14 mouse cellular contexts compared by ENCODE assay signal in genomic region chr1:72813089-72813638, GRCm38 (mm10). TPM values are rescaled to one million over a fixed set of nuclear protein-coding genes. Genes with fewer than 3 reads are reported as not detected.
DNase-seq lines count a peak whose midpoint lies in the region; ATAC-seq and TF ChIP-seq lines count a peak whose summit lies in the region.
"Had no signal": no experiment of that assay in that cellular context is flagged by ENCODE, and none has a peak within 500 bp of the region (broad histone marks: within the 10 kb centered on the region; RNA-seq: fewer than 3 reads in every experiment).

No protein-coding gene starts in this region.

- no peak overlapping the region for H3K4me3 ChIP-seq in lung, embryonic 14.5 days (ENCODE audit: low read depth, low read length)
- H3K4me3 ChIP-seq in lung, adult 2 months (replicated peaks; ENCODE audit: extremely low read depth, low read depth, low read length), result no peak overlapping the region
- H3K4me3 ChIP-seq in forebrain, embryonic 14.5 days (ENCODE audit: low read depth, low read length), result no peak overlapping the region
- H3K4me3 ChIP-seq in limb, embryonic 10.5 days, result no peak overlapping the region
- H3K4me3 ChIP-seq in stomach, embryonic 14.5 days (ENCODE audit: low read depth, low read length), result no peak overlapping the region
- H3K4me3 ChIP-seq: embryonic facial prominence, embryonic 15.5 days had no signal

- H3K27ac ChIP-seq in lung, embryonic 14.5 days (ENCODE audit: low read depth), result peak overlapping the region; percentile 59; the same call in 1 of the 2 replicates
- H3K27ac ChIP-seq in forebrain, embryonic 14.5 days (ENCODE audit: low read depth, low read length), result peak overlapping the region; percentile 46
- peak overlapping the region; percentile 50 for H3K27ac ChIP-seq in limb, embryonic 10.5 days
- H3K27ac ChIP-seq in stomach, embryonic 14.5 days (ENCODE audit: low read length), result peak overlapping the region; percentile 63; the same call in 1 of the 2 replicates
- H3K27ac ChIP-seq: embryonic facial prominence, embryonic 15.5 days had no signal

- DNase-seq in lung, embryonic 14.5 days, result no peak
- no peak for DNase-seq in lung, adult 2 months
- no peak for DNase-seq in forebrain, embryonic 14.5 days (ENCODE audit: low spot score)
- no peak for DNase-seq in limb, embryonic 10.5 days (ENCODE audit: low spot score)
- DNase-seq: gastrocnemius, postnatal 14 days; liver; spleen, adult 18-20 months; thymus, adult 2 months had no signal

- H3K27me3 ChIP-seq in lung, embryonic 14.5 days (ENCODE audit: insufficient read depth, low read length), result no peaks in the 10 kb centered on the region
- no peaks in the 10 kb centered on the region for H3K27me3 ChIP-seq in forebrain, embryonic 14.5 days (replicated peaks; ENCODE audit: control insufficient read depth, insufficient read depth, low read length)
- H3K27me3 ChIP-seq in limb, embryonic 10.5 days (ENCODE audit: low read depth, poor library complexity, severe bottlenecking), result no peaks in the 10 kb centered on the region
- no peaks in the 10 kb centered on the region for H3K27me3 ChIP-seq in stomach, embryonic 14.5 days (ENCODE audit: control insufficient read depth, insufficient read depth, low read length)
- H3K27me3 ChIP-seq: embryonic facial prominence, embryonic 15.5 days had no signal

- 39% methylated on average over 5 of the region's 5 CpGs for WGBS in lung, embryonic 14.5 days
- WGBS in lung, adult 2 months, result 66% methylated on average over 5 of the region's 5 CpGs
- WGBS in forebrain, embryonic 14.5 days, result 21% methylated on average over 5 of the region's 5 CpGs
- 41% methylated on average over 5 of the region's 5 CpGs for WGBS in limb, embryonic 10.5 days
- WGBS in stomach, embryonic 14.5 days, result 42% methylated on average over 5 of the region's 5 CpGs

- no peaks in the 10 kb centered on the region for H3K9me3 ChIP-seq in lung, embryonic 14.5 days (ENCODE audit: low read depth, low read length)
- H3K9me3 ChIP-seq in forebrain, embryonic 14.5 days (replicated peaks; ENCODE audit: control insufficient read depth, low read length), result no peaks in the 10 kb centered on the region
- no peaks in the 10 kb centered on the region for H3K9me3 ChIP-seq in limb, embryonic 10.5 days (replicated peaks)
- H3K9me3 ChIP-seq in stomach, embryonic 14.5 days (ENCODE audit: control insufficient read depth, low read depth, low read length), result no peaks in the 10 kb centered on the region
- H3K9me3 ChIP-seq: embryonic facial prominence, embryonic 15.5 days had no signal

- H3K9ac ChIP-seq in lung, embryonic 14.5 days, result no peak overlapping the region
- H3K9ac ChIP-seq in forebrain, embryonic 14.5 days (ENCODE audit: low read length), result 0 out of 2 replicates have a peak overlapping the region, but pooled peaks have one; percentile 13
- no peak overlapping the region for H3K9ac ChIP-seq in stomach, embryonic 14.5 days (replicated peaks; ENCODE audit: low read depth, low read length)
- H3K9ac ChIP-seq: embryonic facial prominence, embryonic 15.5 days had no signal

- no peak; the same call in 1 of the 2 replicates for ATAC-seq in lung, embryonic 14.5 days (ENCODE audit: insufficient read depth)
- peak; percentile 16; the same call in 1 of the 2 replicates for ATAC-seq in forebrain, embryonic 14.5 days
- no peak for ATAC-seq in stomach, embryonic 14.5 days (ENCODE audit: insufficient number of reproducible peaks, insufficient read depth, low FRiP score, low read depth)
- no peak for ATAC-seq in megakaryocyte, adult 5-6 weeks (ENCODE audit: poor library complexity, severe bottlenecking)
- ATAC-seq in frontal cortex, adult (ENCODE audit: low TSS enrichment), result no peak
- ATAC-seq: activated CD4-positive, CD25-positive, alpha-beta regulatory T cell, adult 4 months had no signal

- H3K4me1 ChIP-seq in lung, embryonic 14.5 days (ENCODE audit: insufficient read depth), result peaks cover 18% of the 10 kb centered on the region
- H3K4me1 ChIP-seq in lung, adult 2 months (ENCODE audit: control insufficient read depth, insufficient read depth, low read length), result no peaks in the 10 kb centered on the region
- peaks cover 22% of the 10 kb centered on the region for H3K4me1 ChIP-seq in forebrain, embryonic 14.5 days (ENCODE audit: control insufficient read depth, insufficient read depth, low read length)
- peaks cover 24% of the 10 kb centered on the region for H3K4me1 ChIP-seq in limb, embryonic 10.5 days
- peaks cover 14% of the 10 kb centered on the region for H3K4me1 ChIP-seq in stomach, embryonic 14.5 days (ENCODE audit: control insufficient read depth, insufficient read depth, low read length)

- no peak for TF ChIP-seq CTCF in lung, embryonic 14.5 days (IDR thresholded peaks at IDR 0.05; ENCODE audit: low read depth)
- no peak for TF ChIP-seq CTCF in lung, adult 2 months (IDR thresholded peaks at IDR 0.05; ENCODE audit: insufficient read depth, low read length)

- no peak for TF ChIP-seq POLR2A in lung, adult 2 months (IDR thresholded peaks at IDR 0.05; ENCODE audit: borderline replicate concordance, extremely low read depth, low read depth, low read length)

- no peak overlapping the region for H3K4me2 ChIP-seq in lung, embryonic 14.5 days
- H3K4me2 ChIP-seq in forebrain, embryonic 14.5 days (ENCODE audit: low read length), result no peak overlapping the region
- H3K4me2 ChIP-seq in stomach, embryonic 14.5 days (replicated peaks; ENCODE audit: low read depth, low read length), result no peak overlapping the region
- H3K4me2 ChIP-seq: embryonic facial prominence, embryonic 15.5 days had no signal

- no peaks in the 10 kb centered on the region for H3K36me3 ChIP-seq in lung, embryonic 14.5 days (ENCODE audit: insufficient read depth)
- no peaks in the 10 kb centered on the region for H3K36me3 ChIP-seq in forebrain, embryonic 14.5 days (ENCODE audit: control insufficient read depth, insufficient read depth, low read length)
- no peaks in the 10 kb centered on the region for H3K36me3 ChIP-seq in limb, embryonic 10.5 days
- no peaks in the 10 kb centered on the region for H3K36me3 ChIP-seq in stomach, embryonic 14.5 days (ENCODE audit: control insufficient read depth, insufficient read depth, low read length)
- H3K36me3 ChIP-seq: embryonic facial prominence, embryonic 15.5 days had no signal

RNA-seq across cellular contexts. Expression of gene Igfbp2, which starts 11.1 kb away (rescaled TPM):
- 321 and 352 TPM in 2 replicates for polyA plus RNA-seq in lung, embryonic 14.5 days (2014; fragmentation: Nextera tagmentation; extraction: Ambion mirVana)
- polyA plus RNA-seq in lung, adult 2 months (2012; rRNA removed), result 308 and 450 TPM in 2 replicates
- polyA plus RNA-seq in forebrain, embryonic 14.5 days (2014; fragmentation: Nextera tagmentation; extraction: Ambion mirVana), result 384 and 410 TPM in 2 replicates
- polyA plus RNA-seq in limb, embryonic 10.5 days (2016; fragmentation: Nextera tagmentation; extraction: Ambion mirVana), result 198 and 264 TPM in 2 replicates
- polyA plus RNA-seq in stomach, embryonic 14.5 days (2014; fragmentation: Nextera tagmentation; extraction: Ambion mirVana), result 631 and 633 TPM in 2 replicates
- total RNA-seq in megakaryocyte, adult 5-6 weeks (2015), result not detected in 2 replicates
- not detected in 2 replicates for total RNA-seq in megakaryocyte, adult 5-6 weeks (2017)
- total RNA-seq: heart, postnatal 25 days had no signal
- polyA plus RNA-seq: activated CD4-positive, CD25-positive, alpha-beta regulatory T cell, adult 4 months had no signal
